ENCODE assay signal across 13 mouse cellular contexts in the genomic region with DNA sequence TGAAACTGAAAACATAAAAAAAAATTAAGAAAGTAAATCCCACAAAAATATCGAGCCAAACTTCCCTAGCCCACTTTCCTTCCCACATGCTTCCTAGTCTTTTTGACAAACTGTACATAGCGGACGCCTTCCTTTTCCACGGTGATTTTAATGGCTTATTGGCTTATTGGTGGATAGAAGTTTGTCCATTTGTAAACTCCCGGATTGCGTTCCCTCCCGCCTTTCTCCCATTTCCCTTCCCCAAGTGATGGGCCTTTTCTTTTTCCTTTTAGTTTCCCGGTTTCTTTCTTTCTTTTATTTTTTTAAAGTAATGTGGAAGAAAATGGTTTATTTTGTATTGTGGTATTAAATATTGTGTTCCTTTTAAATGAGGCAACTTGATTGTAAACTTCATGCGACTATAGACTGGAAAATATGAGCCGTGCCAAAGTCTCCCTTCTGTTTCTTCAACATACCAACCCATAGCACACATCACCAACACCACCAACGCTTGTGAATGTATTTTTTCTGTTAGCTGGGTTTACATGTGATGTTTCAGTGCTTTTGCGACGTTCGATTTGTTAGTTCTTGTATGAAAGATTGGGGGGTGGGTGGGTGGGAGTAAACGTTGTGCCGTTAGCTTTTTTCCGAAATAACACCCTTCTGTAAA. TPM values are rescaled to one million over a fixed set of nuclear protein-coding genes. Genes with fewer than 3 reads are reported as not detected.
DNase-seq lines count a peak whose midpoint lies in the region; ATAC-seq and TF ChIP-seq lines count a peak whose summit lies in the region.
"Had no signal": no experiment of that assay in that cellular context is flagged by ENCODE, and none has a peak within 500 bp of the region (broad histone marks: within the 10 kb centered on the region; RNA-seq: fewer than 3 reads in every experiment).

No protein-coding gene starts in this region.

- peaks cover 9% of the 10 kb centered on the region for H3K4me1 ChIP-seq in embryonic facial prominence, embryonic 11.5 days (ENCODE audit: control insufficient read depth, insufficient read depth, low read length)
- peaks cover 10% of the 10 kb centered on the region; the same call in 1 of the 2 replicates for H3K4me1 ChIP-seq in hindbrain, embryonic 14.5 days (replicated peaks; ENCODE audit: control insufficient read depth, insufficient read depth, low read length)
- H3K4me1 ChIP-seq in midbrain, embryonic 15.5 days: peaks cover 14% of the 10 kb centered on the region

- peak; percentile 71 for DNase-seq in brain, embryonic 14.5 days (ENCODE audit: low read depth)
- DNase-seq in embryonic facial prominence, embryonic 11.5 days (ENCODE audit: low spot score): peak; percentile 35
- peak; percentile 54 for DNase-seq in hindbrain, embryonic 14.5 days (ENCODE audit: low spot score)
- no peak for DNase-seq in heart, postnatal 36 days
- DNase-seq in B cell, adult 2 months: no peak
- DNase-seq in layer of hippocampus, adult 11-12 months (ENCODE audit: low spot score): no peak
- DNase-seq: kidney, adult 11 months; thymus, postnatal 14 days had no signal

- 0 out of 2 replicates have a peak overlapping the region, but pooled peaks have one; percentile 14 for H3K4me3 ChIP-seq in embryonic facial prominence, embryonic 11.5 days (ENCODE audit: low read depth, low read length)
- H3K4me3 ChIP-seq in hindbrain, embryonic 14.5 days (replicated peaks; ENCODE audit: low read length): peak overlapping the region; percentile 51
- peak overlapping the region; percentile 48 for H3K4me3 ChIP-seq in midbrain, embryonic 15.5 days

- intact Hi-C loops in heart, postnatal 36 days (cut with DNase I): loop anchor here (10.0 kb wide), 2 partner anchors 415 to 505 kb away; partner anchors contain the start of gene Tmtc4

- TF ChIP-seq CTCF in brain, embryonic 14.5 days (IDR thresholded peaks at IDR 0.05; ENCODE audit: borderline replicate concordance, extremely low read depth, insufficient read depth, insufficient read length): no peak

- no peaks in the 10 kb centered on the region for H3K36me3 ChIP-seq in embryonic facial prominence, embryonic 11.5 days (replicated peaks; ENCODE audit: control insufficient read depth, insufficient read depth, low read depth, low read length)
- H3K36me3 ChIP-seq in hindbrain, embryonic 14.5 days (replicated peaks; ENCODE audit: control insufficient read depth, insufficient read depth): no peaks in the 10 kb centered on the region; the same call in 1 of the 2 replicates
- H3K36me3 ChIP-seq in midbrain, embryonic 15.5 days (replicated peaks): no peaks in the 10 kb centered on the region

- TF ChIP-seq POLR2A in brain, embryonic 14.5 days (IDR thresholded peaks at IDR 0.05; ENCODE audit: borderline replicate concordance, extremely low read depth, insufficient read depth, insufficient read length, poor library complexity, severe bottlenecking): no peak

- H3K9me3 ChIP-seq in embryonic facial prominence, embryonic 11.5 days (replicated peaks; ENCODE audit: control insufficient read depth, low read length): no peaks in the 10 kb centered on the region
- H3K9me3 ChIP-seq in hindbrain, embryonic 14.5 days (ENCODE audit: control insufficient read depth, low read length): no peaks in the 10 kb centered on the region
- no peaks in the 10 kb centered on the region for H3K9me3 ChIP-seq in midbrain, embryonic 15.5 days

- WGBS in embryonic facial prominence, embryonic 11.5 days: 13% methylated on average over 17 of the region's 17 CpGs
- 9% methylated on average over 17 of the region's 17 CpGs for WGBS in hindbrain, embryonic 14.5 days
- WGBS in midbrain, embryonic 15.5 days: 10% methylated on average over 17 of the region's 17 CpGs

- no peak overlapping the region for H3K27ac ChIP-seq in embryonic facial prominence, embryonic 11.5 days (replicated peaks; ENCODE audit: low read depth, low read length)
- peak overlapping the region; percentile 68 for H3K27ac ChIP-seq in hindbrain, embryonic 14.5 days
- 0 out of 2 replicates have a peak overlapping the region, but pooled peaks have one; percentile 34 for H3K27ac ChIP-seq in midbrain, embryonic 15.5 days

- peaks cover 65% of the 10 kb centered on the region for H3K27me3 ChIP-seq in embryonic facial prominence, embryonic 11.5 days (ENCODE audit: control insufficient read depth, insufficient read depth, low read length)
- H3K27me3 ChIP-seq in hindbrain, embryonic 14.5 days (ENCODE audit: control insufficient read depth, insufficient read depth, low read length): peaks cover 61% of the 10 kb centered on the region
- peaks cover 36% of the 10 kb centered on the region for H3K27me3 ChIP-seq in midbrain, embryonic 15.5 days (replicated peaks)

- no peak for ATAC-seq in embryonic facial prominence, embryonic 11.5 days (replicated peaks; ENCODE audit: insufficient number of reproducible peaks, low FRiP score, low TSS enrichment, low read depth)
- ATAC-seq in hindbrain, embryonic 14.5 days (ENCODE audit: low FRiP score): no peak
- ATAC-seq in midbrain, embryonic 15.5 days (replicated peaks): no peak

- H3K9ac ChIP-seq in embryonic facial prominence, embryonic 11.5 days (replicated peaks; ENCODE audit: low read length): no peak overlapping the region
- H3K9ac ChIP-seq in hindbrain, embryonic 14.5 days: peak overlapping the region; percentile 85
- peak overlapping the region; percentile 39 for H3K9ac ChIP-seq in midbrain, embryonic 15.5 days

- H3K4me2 ChIP-seq in embryonic facial prominence, embryonic 11.5 days (ENCODE audit: low read depth, low read length): no peak overlapping the region
- peak overlapping the region; percentile 55 for H3K4me2 ChIP-seq in hindbrain, embryonic 14.5 days (replicated peaks)
- peak overlapping the region; percentile 57 for H3K4me2 ChIP-seq in midbrain, embryonic 15.5 days

RNA-seq across cellular contexts. Expression of gene Zic2, which starts 4.3 kb away (rescaled TPM):
- polyA plus RNA-seq in brain, embryonic 14.5 days (2012; rRNA removed): 51.8 and 66.8 TPM in 2 replicates
- 2.1 and 2.3 TPM in 2 replicates for polyA plus RNA-seq in embryonic facial prominence, embryonic 11.5 days (2014; fragmentation: Nextera tagmentation; extraction: Ambion mirVana)
- polyA plus RNA-seq in hindbrain, embryonic 14.5 days (2014; fragmentation: Nextera tagmentation; extraction: Ambion mirVana): 10.6 and 11.4 TPM in 2 replicates
- polyA plus RNA-seq in midbrain, embryonic 15.5 days (2015; fragmentation: Nextera tagmentation; extraction: Ambion mirVana): 9.6 and 9.9 TPM in 2 replicates
- not detected for total RNA-seq in heart, postnatal 36 days (2021)
- polyA plus RNA-seq: spleen, adult 2 months had no signal

RNA-seq across cellular contexts. Expression of gene Gm10837, which starts 10.8 kb away (rescaled TPM):
- 0.16 and 0.25 TPM in 2 replicates for polyA plus RNA-seq in brain, embryonic 14.5 days (2012; rRNA removed)
- not detected in 2 replicates for polyA plus RNA-seq in embryonic facial prominence, embryonic 11.5 days (2014; fragmentation: Nextera tagmentation; extraction: Ambion mirVana)
- 0.31 and 0.95 TPM in 2 replicates for polyA plus RNA-seq in hindbrain, embryonic 14.5 days (2014; fragmentation: Nextera tagmentation; extraction: Ambion mirVana)
- polyA plus RNA-seq in midbrain, embryonic 15.5 days (2015; fragmentation: Nextera tagmentation; extraction: Ambion mirVana): 0.51 and 0.77 TPM in 2 replicates
- total RNA-seq in heart, postnatal 36 days (2021): not detected
- total RNA-seq: ES-E14; left cerebral cortex, adult 18-20 months had no signal
- polyA plus RNA-seq: spleen, adult 2 months had no signal

RNA-seq across cellular contexts. Expression of gene Zic5, which starts 14.1 kb away (rescaled TPM):
- polyA plus RNA-seq in brain, embryonic 14.5 days (2012; rRNA removed): 10.4 and 18.6 TPM in 2 replicates
- polyA plus RNA-seq in embryonic facial prominence, embryonic 11.5 days (2014; fragmentation: Nextera tagmentation; extraction: Ambion mirVana): 4.1 and 5.0 TPM in 2 replicates
- 11.6 and 14.0 TPM in 2 replicates for polyA plus RNA-seq in hindbrain, embryonic 14.5 days (2014; fragmentation: Nextera tagmentation; extraction: Ambion mirVana)
- polyA plus RNA-seq in midbrain, embryonic 15.5 days (2015; fragmentation: Nextera tagmentation; extraction: Ambion mirVana): 13.0 and 14.0 TPM in 2 replicates
- total RNA-seq in heart, postnatal 36 days (2021): not detected
- polyA plus RNA-seq: spleen, adult 2 months had no signal

RNA-seq across cellular contexts. Expression of gene Gm5089, which starts 28.7 kb away (rescaled TPM):
- polyA plus RNA-seq in brain, embryonic 14.5 days (2012; rRNA removed): 0.16 and 0.52 TPM in 2 replicates
- polyA plus RNA-seq in embryonic facial prominence, embryonic 11.5 days (2014; fragmentation: Nextera tagmentation; extraction: Ambion mirVana): not detected in 2 replicates
- 0.50 and 1.2 TPM in 2 replicates for polyA plus RNA-seq in hindbrain, embryonic 14.5 days (2014; fragmentation: Nextera tagmentation; extraction: Ambion mirVana)
- 0.91 and 1.1 TPM in 2 replicates for polyA plus RNA-seq in midbrain, embryonic 15.5 days (2015; fragmentation: Nextera tagmentation; extraction: Ambion mirVana)
- total RNA-seq in heart, postnatal 36 days (2021): not detected
- polyA plus RNA-seq: heart, embryonic 11.5 days; spleen, adult 2 months had no signal

RNA-seq across cellular contexts. Expression of gene Pcca, which starts 54.5 kb away (rescaled TPM):
- 22.4 and 22.7 TPM in 2 replicates for polyA plus RNA-seq in brain, embryonic 14.5 days (2012; rRNA removed)
- 35.3 and 37.4 TPM in 2 replicates for polyA plus RNA-seq in embryonic facial prominence, embryonic 11.5 days (2014; fragmentation: Nextera tagmentation; extraction: Ambion mirVana)
- 27.2 and 34.6 TPM in 2 replicates for polyA plus RNA-seq in hindbrain, embryonic 14.5 days (2014; fragmentation: Nextera tagmentation; extraction: Ambion mirVana)
- polyA plus RNA-seq in midbrain, embryonic 15.5 days (2015; fragmentation: Nextera tagmentation; extraction: Ambion mirVana): 26.7 and 27.0 TPM in 2 replicates
- 10 to 100 TPM; 89.7 to 93.4 TPM for total RNA-seq in heart, postnatal 36 days (2021)

Comparison
In these comparisons a context has a peak if more than half of its experiments do, and no peak if none do; other contexts are left out.
1. DNase-seq: peak in brain, embryonic 14.5 days (single experiment), embryonic facial prominence, embryonic 11.5 days (single experiment) and hindbrain, embryonic 14.5 days (single experiment); none in heart, postnatal 36 days (0 of 2), B cell, adult 2 months (0 of 2) and layer of hippocampus, adult 11-12 months (single experiment).
2. Peak in every context shown above with its lines, with median percentiles within 50 percentile points of each other: H3K4me3 ChIP-seq.